Mouse (Mus musculus) heart, postnatal 10 days (tissue): ENCODE results near the gene Bcas3. TPM values are rescaled to one million over a fixed set of nuclear protein-coding genes. Genes with fewer than 3 reads are reported as not detected.

Experiments used
- DNase-seq, 2 experiments: peaks; one replicate each; pipeline ENCODE4 v3.0.0; 2021
- intact Hi-C: fragments of 180-260 bp; cut with DNase I; formaldehyde crosslinking; loops from one replicate; pipeline ENCODE4 v1.15.1; 2025
- total RNA-seq, 2 experiments: library from RNA; stranded (reverse); gene quantifications; 2 replicates each; pipeline ENCODE4 v1.2.3; 2021

Bcas3 gene
- total RNA-seq, 2 experiments from 2014 or later: 31.9 to 34.6 TPM

GRCm38 (mm10) chr11:85366168-85366567 is 13.2 kb downstream of the Bcas3 start:
- intact Hi-C loops: no loop called here
- no peak for DNase-seq

- intact Hi-C loops: no loop called here
- DNase-seq: no peak
Observed at GRCm38 (mm10) chr11:85367823-85368222, 14.9 kb downstream of the Bcas3 start.

DNA sequence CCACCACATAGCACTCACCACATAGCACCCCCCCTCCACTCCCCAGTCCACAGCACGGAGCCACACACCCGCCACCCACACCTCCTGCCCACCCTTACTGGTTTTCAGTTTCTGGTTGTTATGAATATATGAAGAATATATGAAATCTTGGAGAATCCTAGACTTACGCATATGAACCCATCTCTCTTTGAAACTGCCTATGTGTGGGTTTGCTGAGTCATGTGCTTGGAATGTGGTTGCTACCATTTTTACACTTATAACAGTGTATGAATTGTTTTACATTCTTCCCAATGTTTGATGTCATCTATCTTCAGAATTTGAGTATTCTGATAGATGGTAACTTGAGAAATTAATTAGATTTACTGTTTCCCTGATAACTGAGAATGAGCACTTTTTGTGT is 26.1 kb downstream of the Bcas3 start:
- intact Hi-C loops: loop anchor here (10.0 kb wide), 1 partner anchor 596 kb away; no protein-coding TSS in a partner anchor
- DNase-seq: no peak

DNA sequence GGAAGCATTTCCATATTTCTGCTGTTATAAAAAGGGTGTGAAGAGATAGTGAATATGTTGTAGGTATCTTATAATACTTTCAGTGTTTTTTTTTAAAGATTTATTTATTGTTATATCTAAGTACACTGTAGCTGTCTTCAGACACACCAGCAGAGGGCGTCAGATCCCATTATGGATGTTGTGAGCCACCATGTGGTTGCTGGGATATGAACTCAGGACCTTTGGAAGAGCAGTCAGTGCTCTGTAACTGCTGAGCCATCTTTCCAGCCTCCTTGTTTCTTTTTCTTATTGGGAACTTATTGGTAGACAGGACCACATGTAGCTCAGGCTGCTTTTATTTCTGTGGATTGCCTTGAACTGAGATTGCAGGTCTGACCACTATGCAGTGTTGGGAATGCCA is 27.1 kb downstream of the Bcas3 start:
- no peak for DNase-seq
- intact Hi-C loops: loop anchor here (5.0 to 10.0 kb wide), 3 partner anchors 442 to 795 kb away; no protein-coding TSS in a partner anchor

DNA sequence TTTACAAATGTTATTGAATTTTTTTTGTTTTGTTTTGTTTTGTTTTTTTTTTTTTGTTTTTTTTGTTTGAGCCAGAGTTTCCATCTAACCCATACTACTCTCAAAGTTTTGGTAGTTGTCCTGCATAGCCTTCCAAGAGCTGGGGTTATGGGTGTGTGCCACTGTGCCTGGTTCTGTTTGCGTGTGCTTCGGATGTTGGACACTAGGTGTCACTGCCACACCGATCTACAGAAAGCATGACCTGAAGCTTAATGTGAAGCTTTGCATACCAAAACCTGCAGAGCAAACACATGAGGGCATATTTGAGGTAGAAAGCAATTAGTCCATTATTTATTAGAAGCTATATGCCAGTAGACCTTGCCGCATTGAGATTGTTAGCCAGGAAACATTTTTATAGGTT is 29.1 kb downstream of the Bcas3 start:
- intact Hi-C loops: loop anchor here (2.0 to 10.0 kb wide), 5 partner anchors 87 to 793 kb away; no protein-coding TSS in a partner anchor
- DNase-seq: peak; percentile 82 to 89

GRCm38 (mm10) chr11:85383975-85384821 is 31.2 kb downstream of the Bcas3 start:
- DNase-seq: no peak
- intact Hi-C loops: loop anchor here (2.0 to 10.0 kb wide), 5 partner anchors 85 to 791 kb away; no protein-coding TSS in a partner anchor

- intact Hi-C loops: no loop called here
- DNase-seq: peak; percentile 21 to 35
Observed at GRCm38 (mm10) chr11:85392179-85392863, 39.4 kb downstream of the Bcas3 start.

DNA sequence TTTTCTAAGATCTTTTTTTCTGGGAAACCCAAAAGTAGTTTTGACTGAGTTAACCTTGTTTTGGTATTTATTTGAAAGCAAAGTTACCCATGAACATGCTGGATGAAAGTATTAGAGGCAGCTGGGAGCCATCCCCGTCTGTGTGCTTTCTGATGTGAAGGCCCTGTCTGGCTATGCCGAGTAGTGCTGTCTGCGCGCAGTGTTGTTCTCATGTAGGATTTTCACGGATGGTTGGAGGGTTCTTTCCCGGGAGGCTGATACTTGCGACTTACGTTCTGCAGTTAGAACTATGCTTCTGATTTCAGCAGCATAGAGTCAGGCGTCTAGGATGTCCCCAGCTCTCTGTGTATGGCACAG is 39.9 kb downstream of the Bcas3 start:
- intact Hi-C loops: no loop called here
- DNase-seq: peak; percentile 8 to 13

DNA sequence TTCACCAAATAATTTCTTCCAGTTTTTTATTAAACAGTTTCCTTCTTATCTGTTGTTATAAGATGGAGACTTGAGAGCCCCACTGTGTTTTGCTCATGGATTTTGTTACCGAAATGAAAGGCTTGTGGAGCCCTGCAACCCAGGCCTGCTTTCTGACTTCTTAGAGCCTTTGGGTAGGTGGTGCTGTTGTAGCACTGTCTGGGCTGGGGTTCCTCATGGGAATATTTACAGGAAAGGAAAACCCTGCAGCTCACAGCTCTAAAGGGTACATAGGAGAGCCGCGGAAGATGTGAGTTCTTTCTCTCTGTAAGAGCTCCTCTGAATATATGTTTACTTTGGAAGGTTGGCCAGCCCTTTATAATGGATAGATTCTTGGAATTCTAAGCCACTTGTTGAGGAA is 41.0 kb downstream of the Bcas3 start:
- intact Hi-C loops: no loop called here
- peak; percentile 19 to 31 for DNase-seq

DNA sequence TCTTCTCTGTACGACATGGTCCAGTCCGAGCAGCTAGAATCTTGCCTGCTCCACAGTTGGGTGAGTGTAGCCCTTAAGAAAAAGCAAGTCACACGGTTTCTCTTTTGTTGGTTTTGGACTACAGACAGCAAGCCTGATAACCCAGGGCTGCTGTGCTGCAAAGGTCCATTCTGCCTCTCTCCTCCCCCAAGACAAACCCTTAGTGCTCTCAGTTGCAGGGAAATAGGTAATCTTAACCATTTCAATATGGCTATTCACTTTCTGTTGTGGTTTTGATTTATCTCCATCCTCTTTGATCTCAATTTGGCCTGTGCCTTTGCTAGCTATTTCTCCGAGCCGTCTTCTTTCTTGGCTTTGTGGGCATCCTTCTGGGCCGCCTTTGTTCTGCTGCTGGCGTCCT is 42.4 kb downstream of the Bcas3 start:
- DNase-seq: peak in 1 of 2 experiments; percentile 7
- intact Hi-C loops: no loop called here

GRCm38 (mm10) chr11:85406531-85406930 is 53.6 kb downstream of the Bcas3 start:
- intact Hi-C loops: no loop called here
- DNase-seq: peak; percentile 41 to 52

DNA sequence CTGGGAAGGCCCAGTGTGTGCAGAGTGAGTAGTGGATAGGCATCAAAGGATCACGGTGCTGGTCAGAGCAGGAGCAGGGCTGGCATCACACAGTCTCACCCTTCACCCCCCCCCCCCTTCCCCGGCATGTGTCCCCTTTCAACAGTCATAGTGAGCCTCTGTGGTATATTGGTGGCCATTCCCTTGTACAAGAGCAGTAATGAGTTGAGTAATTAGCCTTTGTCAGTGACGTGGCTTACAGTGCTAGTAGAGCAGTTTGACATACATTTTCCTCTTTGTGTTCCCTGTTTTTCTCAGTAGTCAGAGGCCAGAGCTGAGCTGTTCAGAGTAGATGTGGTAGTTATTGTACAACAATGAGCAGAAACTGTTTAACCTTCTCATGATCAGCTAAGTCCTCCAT is 54.7 kb downstream of the Bcas3 start:
- intact Hi-C loops: no loop called here
- DNase-seq: no peak

DNA sequence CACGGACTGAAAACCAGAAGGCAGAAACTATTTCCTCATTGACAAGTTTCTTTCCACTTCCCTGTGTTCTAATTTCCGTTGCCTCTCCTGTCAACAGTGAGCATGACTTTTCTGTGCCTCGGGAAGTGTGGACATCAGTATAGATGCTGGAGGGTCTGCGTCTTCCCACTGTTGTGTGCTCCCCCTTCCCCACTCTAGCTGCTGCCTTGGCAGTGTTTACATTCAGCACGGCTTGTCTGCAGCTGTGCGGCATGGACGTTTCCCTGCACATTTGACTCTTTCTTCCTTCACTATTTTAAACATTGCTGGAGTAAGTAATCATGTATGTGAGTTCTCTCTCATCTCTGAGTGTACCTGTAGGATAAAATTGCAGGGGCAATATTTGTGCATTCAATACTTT is 59.4 kb downstream of the Bcas3 start:
- intact Hi-C loops: no loop called here
- DNase-seq: no peak

DNA sequence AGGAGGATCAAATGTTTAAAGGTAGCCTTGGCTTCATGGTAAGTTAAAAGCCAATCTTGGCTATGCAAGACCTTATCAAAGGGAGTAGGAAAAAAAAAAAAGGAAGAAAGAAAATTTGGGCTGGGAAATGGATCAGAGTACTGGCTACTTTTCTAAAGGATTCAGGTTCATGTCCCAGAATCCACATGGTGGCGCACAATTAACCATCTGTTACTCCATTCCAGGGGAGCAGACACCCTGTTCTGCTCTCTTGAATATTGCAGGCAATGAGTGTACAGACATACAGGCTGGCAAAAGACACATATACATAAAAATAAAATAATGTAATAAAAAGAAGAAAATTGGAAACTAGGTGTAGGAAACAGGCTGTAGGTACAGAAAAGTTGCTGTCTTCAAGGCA is 61.5 kb downstream of the Bcas3 start:
- no peak for DNase-seq
- intact Hi-C loops: no loop called here

- intact Hi-C loops: no loop called here
- DNase-seq: no peak
Observed at GRCm38 (mm10) chr11:85427353-85427752, 74.4 kb downstream of the Bcas3 start.

- peak; percentile 28 to 33 for DNase-seq
- intact Hi-C loops: no loop called here
Observed at GRCm38 (mm10) chr11:85428227-85428626, 75.3 kb downstream of the Bcas3 start.

DNA sequence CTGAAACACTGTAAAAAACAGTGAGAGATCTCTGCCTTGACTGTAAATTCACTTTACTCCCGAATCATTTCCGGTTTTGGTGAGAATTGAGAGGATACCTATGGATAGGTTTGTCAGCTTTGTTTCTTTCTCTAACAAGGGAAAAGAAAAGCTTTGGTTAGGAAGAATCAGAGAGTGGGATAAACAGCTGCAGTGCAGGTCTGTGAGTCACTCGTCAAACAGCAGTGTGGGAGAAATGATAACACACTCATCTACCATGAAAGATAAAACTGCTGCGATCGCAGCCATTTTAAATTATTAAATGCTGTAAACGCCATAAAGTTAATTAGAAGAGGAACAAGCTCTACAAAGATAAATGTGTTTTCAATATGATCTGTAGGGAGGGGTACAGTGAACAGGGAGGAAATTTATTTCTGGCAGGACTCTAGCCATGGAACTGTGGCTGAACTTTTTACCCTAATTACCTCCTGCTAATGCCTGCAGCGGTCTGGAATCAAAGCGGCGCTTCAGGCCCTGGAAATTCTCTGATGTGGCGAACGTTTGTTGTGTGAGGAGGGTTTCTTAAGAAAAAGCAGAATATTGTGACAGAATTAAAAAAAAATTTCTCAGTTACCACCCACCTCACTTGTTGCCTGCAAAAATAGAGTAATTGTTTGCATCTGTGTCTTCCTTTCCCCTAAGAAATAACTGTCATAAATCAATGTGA is 77.9 kb downstream of the Bcas3 start:
- peak; percentile 13 to 15 for DNase-seq
- intact Hi-C loops: no loop called here

DNA sequence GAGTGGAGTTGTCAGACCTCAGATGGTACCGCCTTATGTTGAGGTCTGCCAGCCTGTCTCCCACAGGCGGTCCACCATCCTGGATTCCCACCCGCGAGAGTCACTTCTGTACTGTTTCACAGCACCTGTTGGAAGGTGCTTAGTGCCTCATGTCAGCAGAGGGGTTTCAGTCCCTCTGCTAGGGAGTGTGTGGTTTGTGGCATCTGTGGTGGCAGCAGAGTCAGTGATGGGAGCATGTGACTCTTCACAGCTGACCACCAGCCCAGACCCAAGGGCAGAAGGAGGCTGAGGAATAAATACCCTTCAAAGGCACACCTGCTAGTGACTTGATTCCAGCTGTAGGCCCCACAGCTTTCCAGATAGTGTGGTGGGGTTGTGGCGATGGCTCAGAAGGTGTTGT is 94.4 kb downstream of the Bcas3 start:
- intact Hi-C loops: no loop called here
- no peak for DNase-seq

GRCm38 (mm10) chr11:85453598-85454304 is 100.8 kb downstream of the Bcas3 start:
- intact Hi-C loops: no loop called here

GRCm38 (mm10) chr11:85454305-85454682 is 101.3 kb downstream of the Bcas3 start:
- no peak for DNase-seq
- intact Hi-C loops: no loop called here

More at GRCm38 (mm10) chr11:85453598-85454304, 100.8 kb downstream of the Bcas3 start:
- no peak for DNase-seq

- intact Hi-C loops: no loop called here
- DNase-seq: no peak
Observed at GRCm38 (mm10) chr11:85461536-85461935, 108.6 kb downstream of the Bcas3 start.
